Mouse (Mus musculus) testis, postnatal 14 days (tissue): ENCODE data around the gene Tlnrd1.

Experiments
- DNase-seq: peaks from one replicate; pipeline ENCODE4 v3.0.0; 2021; ENCODE audit warnings: low spot score

Tlnrd1 gene

DNA sequence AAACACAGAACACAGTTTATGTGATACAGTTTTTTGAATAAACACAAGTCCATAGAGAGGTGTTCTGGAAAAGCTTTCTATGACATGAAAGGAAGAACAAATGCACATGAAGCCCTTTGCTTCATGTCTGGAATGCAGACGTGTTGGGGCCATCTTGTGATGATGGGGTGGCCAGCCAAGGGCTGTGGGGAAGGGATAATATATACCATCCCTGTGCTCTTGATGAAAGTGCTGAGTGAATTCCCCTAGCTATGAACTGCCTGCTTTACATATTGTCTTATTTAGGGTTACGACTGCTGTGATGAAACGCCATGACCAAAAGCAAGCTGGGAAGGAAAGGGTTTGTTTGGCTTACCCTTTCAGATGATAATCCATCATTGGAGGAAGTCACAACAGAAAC lies 39.3 kb downstream of the Tlnrd1 start:
- DNase-seq, result no peak

DNA sequence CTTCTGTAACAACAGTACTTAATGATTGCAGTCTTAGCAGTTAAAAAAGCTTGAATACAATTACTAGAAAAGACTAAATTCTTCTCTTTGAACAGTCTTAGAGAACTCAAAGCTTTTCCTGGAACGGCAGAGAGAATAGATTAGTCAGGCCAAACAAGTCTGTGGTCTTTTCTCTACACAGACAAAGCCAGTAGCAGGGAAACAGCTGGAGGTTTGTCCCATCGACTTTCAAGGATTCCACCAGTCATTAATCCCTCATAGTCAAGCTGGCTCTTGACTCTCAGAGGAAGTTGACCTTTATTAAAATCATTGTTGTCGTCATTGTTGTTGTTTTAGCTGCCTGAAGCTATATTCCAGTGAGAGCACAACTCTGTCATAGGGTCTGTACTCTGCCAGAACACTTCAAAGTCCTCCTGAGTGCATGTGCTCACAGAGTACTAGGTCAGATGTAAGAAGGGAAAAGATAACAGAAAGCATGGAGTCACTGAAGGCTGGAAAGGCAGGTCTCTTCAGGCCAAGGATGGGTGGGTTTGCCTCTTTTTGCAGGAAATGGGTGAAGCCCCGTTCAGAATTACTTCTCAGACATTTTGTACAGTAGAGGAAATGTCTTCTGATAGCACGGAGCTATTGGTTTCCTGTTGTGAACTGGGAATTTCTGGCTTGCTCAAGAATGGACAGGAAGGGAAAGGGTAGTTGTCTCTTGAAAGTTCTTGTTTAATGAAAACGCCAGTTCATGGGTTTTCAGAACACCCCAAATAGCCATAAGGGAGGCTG lies 41.4 kb downstream of the Tlnrd1 start:
- DNase-seq, result no peak

DNA sequence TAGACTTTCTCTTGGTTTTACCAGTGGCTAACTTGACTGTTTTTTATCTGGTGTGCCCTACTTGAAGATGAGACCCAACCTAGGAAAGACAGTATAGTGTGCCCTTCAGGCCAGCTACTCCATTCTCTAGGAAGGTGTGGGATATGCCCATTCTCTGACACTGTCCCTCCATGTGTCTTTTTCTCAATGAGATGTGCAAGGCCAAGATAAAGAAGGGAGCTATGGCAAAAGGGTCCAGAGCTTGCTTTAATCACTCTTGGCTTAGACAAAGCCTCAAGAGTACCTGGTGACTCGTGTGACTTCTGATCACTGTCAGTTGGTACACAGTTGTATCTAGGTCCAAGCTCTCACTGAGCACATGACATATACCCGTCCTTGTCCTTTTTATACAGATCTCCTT lies 44.0 kb downstream of the Tlnrd1 start:
- DNase-seq, result no peak

DNA sequence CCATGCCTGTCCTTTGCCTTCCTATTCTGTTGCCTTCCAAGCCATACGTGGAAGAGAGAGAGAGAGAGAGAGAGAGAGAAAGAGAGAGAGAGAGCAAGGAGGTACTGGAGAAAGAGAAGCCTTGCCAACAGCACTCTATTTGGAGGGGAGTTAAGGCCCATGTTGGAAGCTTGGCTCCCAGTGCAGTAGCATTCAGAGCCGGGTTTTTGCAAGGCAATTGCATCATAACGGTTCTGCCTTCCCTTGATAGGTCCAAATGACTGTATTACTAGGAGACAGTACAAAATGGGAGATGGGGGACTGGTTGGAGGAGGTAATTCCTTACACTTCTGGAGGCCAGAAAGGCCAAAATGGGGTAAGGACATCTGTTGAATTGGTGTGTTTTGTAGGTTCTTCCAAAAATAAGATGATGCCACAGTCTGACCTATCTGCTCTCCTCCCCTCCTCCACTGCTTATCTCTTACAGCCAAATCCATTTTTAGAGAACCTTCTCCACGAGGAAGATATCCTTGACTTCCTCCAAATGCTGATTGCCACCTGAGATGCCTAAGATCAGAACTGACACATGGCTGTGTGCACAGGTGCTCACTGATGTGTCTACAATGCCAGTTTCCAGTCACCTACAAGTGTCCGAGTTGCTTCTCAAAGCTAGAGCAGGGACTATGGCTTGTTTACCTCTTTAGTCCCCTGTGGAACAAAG lies 45.4 kb downstream of the Tlnrd1 start:
- no peak for DNase-seq
